Mouse (Mus musculus): Measurements from ENCODE around the gene Pde12. TPM values are rescaled to one million over a fixed set of nuclear protein-coding genes. Genes with fewer than 3 reads are reported as not detected.
"Not testable (repeated sequence)": the region's sequence is repeated elsewhere in the genome, so short reads cannot be mapped to it uniquely, and the experiment has no call there.

Gene Pde12
- polyA plus RNA-seq, 1 experiment from 2014 or later: 10.5 TPM

DNA sequence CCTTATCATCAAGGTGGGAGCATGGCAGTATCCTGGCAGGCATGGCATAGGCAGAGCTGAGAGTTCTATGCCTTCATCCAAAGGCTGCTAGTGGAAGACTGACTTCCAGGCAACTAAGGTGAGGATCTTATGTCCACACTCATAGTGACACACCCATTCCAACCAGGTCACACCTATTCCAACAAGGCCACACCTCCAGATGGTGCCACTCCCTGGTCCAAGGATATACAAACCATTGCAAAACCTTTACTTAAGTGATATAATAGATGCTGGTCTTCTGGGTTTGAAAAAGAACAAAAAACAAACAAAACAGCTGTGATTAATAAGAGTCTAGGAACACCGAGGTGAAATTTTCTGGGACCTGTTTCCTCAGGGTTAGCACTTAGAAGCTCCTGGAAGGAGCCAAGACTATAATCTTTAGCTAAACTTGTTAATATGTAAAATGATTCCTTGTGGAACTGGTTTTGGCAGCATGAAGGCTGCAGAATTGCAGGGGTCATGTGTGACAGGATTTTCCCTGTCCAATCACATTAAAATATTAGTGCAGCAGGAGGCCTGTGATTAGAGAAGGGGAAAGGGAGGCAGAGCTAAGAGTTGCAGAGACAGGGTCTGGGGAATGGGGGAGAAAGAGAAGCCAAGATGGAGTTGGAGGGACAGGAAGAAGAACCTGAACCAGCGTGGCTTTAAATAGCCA lies 4.9 kb upstream of the Pde12 start:
- 76% methylated on average over 2 of the region's 2 CpGs for WGBS
- H3K4me2 ChIP-seq (replicated peaks; ENCODE audit: low read depth, low read length); H3K9ac ChIP-seq (replicated peaks; ENCODE audit: low read depth, low read length); H3K27me3 ChIP-seq (ENCODE audit: control insufficient read depth, insufficient read depth, low read length); H3K36me3 ChIP-seq (ENCODE audit: control insufficient read depth, insufficient read depth, low read length); H3K4me1 ChIP-seq (ENCODE audit: control insufficient read depth, insufficient read depth, low read length); H3K27ac ChIP-seq (ENCODE audit: low read length); H3K4me3 ChIP-seq (ENCODE audit: low read depth, low read length); H3K9me3 ChIP-seq (ENCODE audit: control insufficient read depth, low read depth, low read length): not testable (repeated sequence)
- ATAC-seq (ENCODE audit: insufficient number of reproducible peaks, insufficient read depth, low FRiP score, low read depth): 0 out of 2 replicates have a peak, but pooled peaks have one; percentile 37

DNA sequence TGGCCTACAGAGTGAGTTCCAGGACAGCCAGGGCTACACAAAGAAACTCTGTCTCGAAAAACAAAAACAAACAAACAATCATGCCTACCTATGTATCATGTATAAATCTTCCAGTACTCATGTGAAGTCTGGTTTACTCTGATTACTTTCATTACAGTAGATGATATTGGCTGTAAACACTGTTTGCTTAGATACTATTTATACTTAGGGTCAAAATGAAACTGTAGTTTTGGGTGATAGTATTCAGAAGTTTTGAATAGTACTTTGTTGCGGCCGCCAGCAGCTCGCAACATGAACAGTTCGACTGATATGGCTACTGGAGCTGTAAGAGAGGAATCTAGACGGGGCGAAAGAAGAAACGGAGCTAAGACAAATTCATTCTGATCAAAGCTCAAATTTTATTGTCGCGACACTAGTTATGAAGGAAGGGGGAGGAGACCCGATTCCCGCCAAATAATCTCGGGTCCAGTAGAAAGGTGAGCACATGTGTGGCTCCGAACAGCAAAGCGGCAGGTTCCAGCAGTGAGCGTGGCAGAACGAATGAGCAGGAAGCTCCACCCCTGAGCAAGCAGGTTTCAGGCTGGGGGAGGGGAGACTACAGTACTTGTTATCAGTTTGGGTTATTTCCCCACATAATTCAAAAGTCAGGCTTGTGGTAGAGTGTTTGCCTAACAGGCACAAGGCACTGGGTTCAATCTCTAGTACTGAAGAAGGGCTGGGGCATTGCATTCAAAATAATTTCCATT lies 2.4 kb upstream of the Pde12 start:
- WGBS: 64% methylated on average over 17 of the region's 17 CpGs

DNA sequence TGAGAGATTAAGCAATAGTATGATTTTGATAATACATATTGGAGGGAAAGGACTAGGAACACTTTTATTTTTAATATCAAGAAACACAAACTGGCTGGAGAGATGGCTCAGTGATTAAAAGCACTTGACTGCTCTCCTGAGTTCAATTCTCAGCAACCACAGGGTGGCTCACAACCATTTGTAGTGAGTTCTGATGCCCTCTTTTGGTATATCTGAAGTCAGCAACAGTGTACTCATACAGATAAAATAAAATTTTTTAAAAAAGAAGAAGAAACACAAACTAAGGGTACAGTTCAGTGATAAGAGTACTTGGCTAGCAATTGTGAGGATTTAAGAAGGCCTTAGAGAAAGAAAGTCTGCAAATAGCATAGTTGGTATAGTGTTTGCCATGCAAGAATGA lies 1.3 kb upstream of the Pde12 start:
- Histone ChIP-seq H3K27ac (ENCODE audit: low read length) (no peak overlapping the region), H3K4me3 (ENCODE audit: low read depth, low read length) (no peak overlapping the region), H3K4me2 (replicated peaks; ENCODE audit: low read depth, low read length) (no peak overlapping the region), H3K9ac (replicated peaks; ENCODE audit: low read depth, low read length) (no peak overlapping the region), H3K36me3 (ENCODE audit: control insufficient read depth, insufficient read depth, low read length) (0 out of 2 replicates have a peak, but pooled peaks cover under 1% of the 10 kb centered on the region), H3K9me3 (ENCODE audit: control insufficient read depth, low read depth, low read length) (no peaks in the 10 kb centered on the region), H3K4me1 (ENCODE audit: control insufficient read depth, insufficient read depth, low read length) (peaks cover 21% of the 10 kb centered on the region), H3K27me3 (ENCODE audit: control insufficient read depth, insufficient read depth, low read length) (no peaks in the 10 kb centered on the region)
- ATAC-seq (ENCODE audit: insufficient number of reproducible peaks, insufficient read depth, low FRiP score, low read depth): no peak

More for the DNA sequence above, 2.4 kb upstream of the Pde12 start:
- not testable (repeated sequence) for ATAC-seq (ENCODE audit: insufficient number of reproducible peaks, insufficient read depth, low FRiP score, low read depth); H3K4me2 ChIP-seq (replicated peaks; ENCODE audit: low read depth, low read length); H3K4me3 ChIP-seq (ENCODE audit: low read depth, low read length); H3K36me3 ChIP-seq (ENCODE audit: control insufficient read depth, insufficient read depth, low read length); H3K27me3 ChIP-seq (ENCODE audit: control insufficient read depth, insufficient read depth, low read length); H3K27ac ChIP-seq (ENCODE audit: low read length); H3K9ac ChIP-seq (replicated peaks; ENCODE audit: low read depth, low read length); H3K9me3 ChIP-seq (ENCODE audit: control insufficient read depth, low read depth, low read length)
- peaks cover 14% of the 10 kb centered on the region for H3K4me1 ChIP-seq (ENCODE audit: control insufficient read depth, insufficient read depth, low read length)

DNA sequence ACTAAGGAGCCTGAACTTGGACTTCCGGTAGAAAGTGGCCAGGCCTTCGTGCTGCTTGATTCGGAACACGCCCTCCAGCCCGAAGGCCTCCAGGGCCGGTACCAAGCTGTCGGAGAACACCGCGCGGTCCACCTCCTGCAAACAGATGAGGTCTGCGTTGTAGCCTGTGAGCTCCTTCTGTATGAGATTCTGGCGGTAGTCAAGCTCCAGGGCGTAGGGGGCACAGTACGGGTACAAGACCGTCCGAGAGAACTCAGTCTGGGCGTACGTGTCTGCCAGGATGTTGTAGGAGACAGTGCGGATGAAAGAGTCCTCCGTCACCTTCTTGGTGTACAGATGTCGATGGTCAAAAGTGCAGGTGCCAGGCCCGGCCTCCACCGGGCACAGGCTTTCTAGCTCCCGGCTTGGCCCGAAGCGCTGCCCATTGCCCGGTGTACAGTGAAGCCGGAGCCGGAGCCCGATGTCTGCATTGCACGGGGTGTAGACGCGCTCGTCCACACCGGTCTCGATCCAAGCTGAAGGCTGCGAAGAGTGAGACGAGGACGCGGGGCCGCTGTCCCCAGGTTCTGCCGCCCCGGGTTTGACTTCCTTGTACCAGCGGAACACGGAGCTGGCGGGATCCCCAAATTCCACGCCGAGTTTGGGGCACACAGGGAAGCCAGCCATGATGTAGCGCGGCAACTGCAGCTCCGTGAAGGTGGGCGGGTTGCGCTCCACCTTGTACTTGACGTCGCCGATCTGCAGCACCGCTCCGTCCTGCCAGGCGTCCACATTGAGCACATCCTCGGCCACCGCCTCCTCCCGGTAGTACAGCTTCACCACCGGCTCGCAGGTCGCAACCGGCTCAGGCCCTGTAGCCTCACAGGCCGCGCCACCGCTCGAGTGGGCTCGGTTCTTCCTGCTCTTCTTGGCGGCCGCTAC lies 1.1 kb downstream of the Pde12 start:
- Histone ChIP-seq H3K36me3 (ENCODE audit: control insufficient read depth, insufficient read depth, low read length) (peaks cover 11% of the 10 kb centered on the region), H3K4me2 (replicated peaks; ENCODE audit: low read depth, low read length) (peak overlapping the region; percentile 97), H3K4me1 (ENCODE audit: control insufficient read depth, insufficient read depth, low read length) (peaks cover 21% of the 10 kb centered on the region), H3K27ac (ENCODE audit: low read length) (peak overlapping the region; percentile 89), H3K9me3 (ENCODE audit: control insufficient read depth, low read depth, low read length) (no peaks in the 10 kb centered on the region), H3K9ac (replicated peaks; ENCODE audit: low read depth, low read length) (peak overlapping the region; percentile 77), H3K27me3 (ENCODE audit: control insufficient read depth, insufficient read depth, low read length) (no peaks in the 10 kb centered on the region), H3K4me3 (ENCODE audit: low read depth, low read length) (peak overlapping the region; percentile 59)
- peak; percentile 43; the same call in 1 of the 2 replicates for ATAC-seq (ENCODE audit: insufficient number of reproducible peaks, insufficient read depth, low FRiP score, low read depth)
- under 1% methylated on average over 73 of the region's 73 CpGs for WGBS

DNA sequence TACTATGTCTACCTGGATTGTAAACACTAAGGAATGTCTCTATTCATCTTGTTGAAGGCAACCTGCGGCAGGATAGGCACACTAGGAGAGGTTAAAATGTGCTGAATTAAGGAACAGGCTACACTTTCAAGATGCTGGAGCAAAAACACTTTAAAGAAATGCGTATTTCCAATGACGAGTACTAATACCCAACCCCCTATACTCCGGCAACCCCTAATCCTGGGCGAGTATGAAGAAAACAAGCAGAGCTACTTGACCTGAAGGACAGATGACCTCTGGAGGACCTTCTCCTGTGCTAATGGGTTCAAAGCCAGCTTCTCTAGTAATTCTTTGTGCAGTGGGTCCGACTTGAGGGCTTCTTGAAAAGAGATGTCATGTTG lies 1.7 kb downstream of the Pde12 start:
- peak overlapping the region; percentile 77 for H3K9ac ChIP-seq (replicated peaks; ENCODE audit: low read depth, low read length)
- 15% methylated on average over 6 of the region's 6 CpGs for WGBS
- H3K4me2 ChIP-seq (replicated peaks; ENCODE audit: low read depth, low read length): peak overlapping the region; percentile 97
- H3K4me3 ChIP-seq (ENCODE audit: low read depth, low read length): peak overlapping the region; percentile 59
- no peak overlapping the region for H3K27ac ChIP-seq (ENCODE audit: low read length)
- peaks cover 15% of the 10 kb centered on the region for H3K36me3 ChIP-seq (ENCODE audit: control insufficient read depth, insufficient read depth, low read length)
- H3K9me3 ChIP-seq (ENCODE audit: control insufficient read depth, low read depth, low read length): no peaks in the 10 kb centered on the region
- H3K27me3 ChIP-seq (ENCODE audit: control insufficient read depth, insufficient read depth, low read length): no peaks in the 10 kb centered on the region
- H3K4me1 ChIP-seq (ENCODE audit: control insufficient read depth, insufficient read depth, low read length): peaks cover 21% of the 10 kb centered on the region
- ATAC-seq (ENCODE audit: insufficient number of reproducible peaks, insufficient read depth, low FRiP score, low read depth): no peak

DNA sequence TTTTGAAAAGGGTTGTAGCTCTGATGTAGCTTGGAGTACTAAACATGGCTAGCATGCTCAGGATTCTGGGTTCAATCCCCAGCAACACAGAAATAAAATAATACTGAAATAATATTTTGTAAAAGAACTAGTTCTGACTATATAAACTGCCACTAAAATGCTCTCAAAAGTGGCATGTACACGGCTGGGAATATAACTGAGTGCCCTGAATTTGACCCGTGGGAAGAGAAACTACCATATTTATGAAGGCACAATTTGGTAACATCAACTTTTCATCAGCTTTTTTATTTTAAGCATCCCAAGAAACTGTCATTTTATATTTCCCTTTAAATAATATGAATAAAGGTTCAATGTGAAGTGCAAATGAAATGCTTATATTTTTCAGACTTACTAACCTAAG lies 5.8 kb downstream of the Pde12 start:
- no peak overlapping the region for H3K4me2 ChIP-seq (replicated peaks; ENCODE audit: low read depth, low read length)
- ATAC-seq (ENCODE audit: insufficient number of reproducible peaks, insufficient read depth, low FRiP score, low read depth): no peak
- 85% methylated on average over 2 of the region's 2 CpGs for WGBS
- H3K36me3 ChIP-seq (ENCODE audit: control insufficient read depth, insufficient read depth, low read length): peaks cover 22% of the 10 kb centered on the region
- H3K27me3 ChIP-seq (ENCODE audit: control insufficient read depth, insufficient read depth, low read length): no peaks in the 10 kb centered on the region
- H3K9me3 ChIP-seq (ENCODE audit: control insufficient read depth, low read depth, low read length): no peaks in the 10 kb centered on the region
- no peak overlapping the region for H3K9ac ChIP-seq (replicated peaks; ENCODE audit: low read depth, low read length)
- no peak overlapping the region for H3K4me3 ChIP-seq (ENCODE audit: low read depth, low read length)
- H3K27ac ChIP-seq (ENCODE audit: low read length): no peak overlapping the region
- peaks cover 18% of the 10 kb centered on the region; the same call in 1 of the 2 replicates for H3K4me1 ChIP-seq (ENCODE audit: control insufficient read depth, insufficient read depth, low read length)

DNA sequence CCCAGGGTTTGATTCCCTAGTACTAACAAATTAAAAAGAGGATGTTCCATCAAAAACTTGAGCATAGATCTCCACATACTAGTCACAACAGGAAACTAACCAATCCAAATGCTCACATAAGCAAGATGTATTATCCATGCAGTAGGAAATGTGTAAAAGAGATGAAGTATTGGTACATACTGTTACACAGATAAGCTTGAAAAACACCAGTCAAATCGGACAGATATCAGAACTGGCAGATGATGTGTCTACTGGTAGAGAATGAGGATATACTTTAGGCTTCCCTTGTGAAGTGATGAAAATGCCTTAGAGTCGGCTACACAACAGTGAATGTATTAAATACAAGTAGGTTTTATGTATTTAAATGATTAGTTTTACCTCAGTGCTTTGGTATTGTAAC lies 7.2 kb downstream of the Pde12 start:
- H3K36me3 ChIP-seq (ENCODE audit: control insufficient read depth, insufficient read depth, low read length): peaks cover 28% of the 10 kb centered on the region
- H3K9ac ChIP-seq (replicated peaks; ENCODE audit: low read depth, low read length): no peak overlapping the region
- peaks cover 10% of the 10 kb centered on the region; the same call in 1 of the 2 replicates for H3K4me1 ChIP-seq (ENCODE audit: control insufficient read depth, insufficient read depth, low read length)
- ATAC-seq (ENCODE audit: insufficient number of reproducible peaks, insufficient read depth, low FRiP score, low read depth): no peak
- no peak overlapping the region for H3K4me2 ChIP-seq (replicated peaks; ENCODE audit: low read depth, low read length)
- no peak overlapping the region for H3K27ac ChIP-seq (ENCODE audit: low read length)
- no peaks in the 10 kb centered on the region for H3K9me3 ChIP-seq (ENCODE audit: control insufficient read depth, low read depth, low read length)
- no peak overlapping the region for H3K4me3 ChIP-seq (ENCODE audit: low read depth, low read length)
- H3K27me3 ChIP-seq (ENCODE audit: control insufficient read depth, insufficient read depth, low read length): no peaks in the 10 kb centered on the region
- 76% methylated on average over 2 of the region's 2 CpGs for WGBS

DNA sequence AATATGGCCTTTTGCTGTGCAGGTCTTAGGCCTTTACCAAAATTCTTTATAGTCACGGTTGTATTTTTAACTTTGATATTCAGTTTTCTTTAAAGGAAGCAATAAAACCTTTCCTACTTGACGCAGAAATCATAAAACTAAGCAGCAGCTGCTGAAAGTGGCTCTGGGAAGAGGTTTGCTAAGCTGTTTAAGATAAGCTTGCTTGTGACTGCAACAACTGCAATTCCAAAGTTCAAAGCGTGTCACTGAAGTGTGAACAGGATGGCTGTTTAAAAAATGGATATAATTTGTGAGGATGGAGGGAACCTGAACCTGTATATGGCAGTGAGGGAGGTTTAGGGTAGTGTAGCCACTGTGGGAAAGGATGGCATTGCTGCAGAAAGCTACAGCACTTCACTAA lies 7.7 kb downstream of the Pde12 start:
- Histone ChIP-seq H3K4me2 (replicated peaks; ENCODE audit: low read depth, low read length) (no peak overlapping the region), H3K27ac (ENCODE audit: low read length) (no peak overlapping the region), H3K9me3 (ENCODE audit: control insufficient read depth, low read depth, low read length) (no peaks in the 10 kb centered on the region), H3K36me3 (ENCODE audit: control insufficient read depth, insufficient read depth, low read length) (peaks cover 32% of the 10 kb centered on the region), H3K9ac (replicated peaks; ENCODE audit: low read depth, low read length) (no peak overlapping the region), H3K4me1 (ENCODE audit: control insufficient read depth, insufficient read depth, low read length) (peaks cover 7% of the 10 kb centered on the region; the same call in 1 of the 2 replicates), H3K4me3 (ENCODE audit: low read depth, low read length) (no peak overlapping the region), H3K27me3 (ENCODE audit: control insufficient read depth, insufficient read depth, low read length) (no peaks in the 10 kb centered on the region)
- no peak for ATAC-seq (ENCODE audit: insufficient number of reproducible peaks, insufficient read depth, low FRiP score, low read depth)
- WGBS: 82% methylated on average over 3 of the region's 3 CpGs

Measured in stomach, embryonic 14.5 days (tissue).